Mouse (Mus musculus) c-Kit-positive CD71-positive TER-119-positive erythroid progenitor cells, embryonic 14.5 days (primary cell): Measurements from ENCODE around the gene Pard6b.

Source experiments
- DNase-seq: peaks from one replicate; pipeline ENCODE4 v3.0.0-alpha.2; 2013; ENCODE audit warnings: low spot score

Pard6b gene

DNA sequence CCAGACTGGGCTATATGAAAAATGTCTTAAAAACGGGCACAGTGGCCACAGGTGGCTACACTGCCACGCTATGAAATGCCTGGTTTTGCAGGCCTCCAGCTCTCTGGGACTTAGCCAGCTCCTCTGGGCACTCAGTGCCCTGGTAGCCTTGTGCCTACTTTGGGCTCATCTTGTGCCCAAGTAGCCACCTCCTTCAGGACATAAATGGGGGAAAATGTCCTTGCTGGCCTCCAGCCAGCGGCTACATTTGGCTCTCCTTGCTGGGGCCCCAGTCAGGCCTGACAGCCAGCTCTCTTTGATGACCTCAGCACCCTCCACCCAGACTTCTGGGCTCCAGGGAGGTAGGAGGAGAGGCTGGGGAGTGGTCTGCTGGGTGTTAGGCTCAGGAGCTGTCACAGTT is 49.2 kb downstream of the Pard6b start:
- no peak for DNase-seq

- no peak for DNase-seq
These were observed 56.4 kb downstream of the Pard6b start for GRCm38 (mm10) chr2:168137161-168137560.

- DNase-seq: no peak
These were observed 63.0 kb downstream of the Pard6b start for GRCm38 (mm10) chr2:168143794-168144193.

DNA sequence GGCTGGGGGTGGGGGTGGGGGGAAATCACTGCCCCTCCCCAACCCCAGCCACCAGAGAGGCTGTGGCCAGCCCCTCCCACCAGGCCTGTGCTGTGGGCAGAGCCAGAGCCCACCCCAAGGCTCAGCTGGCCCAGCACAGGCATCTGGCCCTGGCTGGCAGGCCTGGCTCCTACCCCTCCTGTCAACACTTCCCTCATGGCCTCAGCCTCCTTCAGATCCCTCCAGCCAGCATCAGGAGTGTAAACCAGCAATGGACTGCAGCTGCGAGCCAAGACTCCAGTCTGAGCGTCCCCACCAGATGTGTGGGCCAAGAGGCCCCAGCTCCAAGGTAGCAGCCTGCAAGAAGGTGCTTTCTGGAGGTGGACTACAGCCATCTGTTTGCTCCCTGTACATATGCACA is 64.6 kb downstream of the Pard6b start:
- DNase-seq: no peak

- no peak for DNase-seq
These were observed 67.1 kb downstream of the Pard6b start for GRCm38 (mm10) chr2:168147722-168148432.

DNA sequence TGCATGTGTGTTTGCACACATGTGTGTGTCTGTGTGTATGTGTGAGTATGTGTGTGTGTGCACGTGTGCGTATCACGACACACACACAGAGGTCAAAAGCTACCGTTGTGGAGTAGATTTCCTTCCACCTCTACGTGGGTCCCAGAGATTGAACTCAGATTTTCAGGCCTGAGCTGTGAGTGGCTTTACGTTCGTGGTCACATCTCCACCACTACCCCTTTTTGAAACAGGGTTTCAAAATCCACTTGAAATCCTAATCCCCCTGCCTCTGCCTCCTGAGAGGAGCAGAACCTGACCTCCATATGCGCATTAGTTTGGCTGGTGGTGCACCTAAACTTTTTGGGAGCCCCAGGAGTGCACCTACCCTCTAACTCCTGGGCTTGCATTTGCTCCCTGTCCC is 68.4 kb downstream of the Pard6b start:
- DNase-seq: no peak
